Mouse (Mus musculus): Measurements from ENCODE around the gene Grin2d. TPM values are rescaled to one million over a fixed set of nuclear protein-coding genes. Genes with fewer than 3 reads are reported as not detected.

Gene Grin2d
- polyA plus RNA-seq, 1 experiment from 2014 or later = 0.66 TPM

DNA sequence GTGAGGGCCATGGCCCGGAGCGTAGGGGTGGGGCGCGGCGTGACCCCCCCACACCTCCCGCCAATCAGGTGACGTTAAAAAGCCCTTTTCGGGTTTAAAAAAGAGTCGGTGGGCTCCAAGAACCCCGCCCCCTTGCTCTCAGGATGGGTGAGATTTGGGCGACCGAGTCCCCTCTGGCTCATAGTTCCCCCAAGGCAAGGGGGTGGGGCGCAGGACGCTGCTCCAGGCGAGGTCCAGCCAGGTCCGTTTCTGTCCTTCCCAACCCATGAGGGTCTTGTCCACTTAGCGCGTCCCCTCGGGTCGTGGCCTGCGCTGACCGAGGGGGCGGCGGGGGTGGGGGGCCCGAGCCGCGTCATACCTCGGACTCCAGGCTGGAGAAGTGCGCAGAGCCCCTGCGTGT is 45.8 kb downstream of the Grin2d start:
- peak overlapping the region; percentile 46 for H3K4me3 ChIP-seq (ENCODE audit: low read depth, low read length)
- H3K27me3 ChIP-seq (replicated peaks; ENCODE audit: control insufficient read depth, insufficient read depth, low read length) = peaks cover 37% of the 10 kb centered on the region
- no peaks in the 10 kb centered on the region for H3K9me3 ChIP-seq (ENCODE audit: control insufficient read depth)
- H3K9ac ChIP-seq (ENCODE audit: low read depth, low read length) = no peak overlapping the region
- TF ChIP-seq CTCF (IDR thresholded peaks at IDR 0.05; ENCODE audit: low read depth) = no peak
- no peak overlapping the region for H3K27ac ChIP-seq (ENCODE audit: low read depth, low read length)
- ATAC-seq = no peak
- no peaks in the 10 kb centered on the region; the same call in 1 of the 2 replicates for H3K4me1 ChIP-seq (replicated peaks; ENCODE audit: control insufficient read depth, insufficient read depth, low read length)
- 14% methylated on average over 30 of the region's 30 CpGs for WGBS
- peaks cover 16% of the 10 kb centered on the region for H3K36me3 ChIP-seq (ENCODE audit: control insufficient read depth, insufficient read depth)
- H3K4me2 ChIP-seq (replicated peaks; ENCODE audit: low read depth) = peak overlapping the region; percentile 74

DNA sequence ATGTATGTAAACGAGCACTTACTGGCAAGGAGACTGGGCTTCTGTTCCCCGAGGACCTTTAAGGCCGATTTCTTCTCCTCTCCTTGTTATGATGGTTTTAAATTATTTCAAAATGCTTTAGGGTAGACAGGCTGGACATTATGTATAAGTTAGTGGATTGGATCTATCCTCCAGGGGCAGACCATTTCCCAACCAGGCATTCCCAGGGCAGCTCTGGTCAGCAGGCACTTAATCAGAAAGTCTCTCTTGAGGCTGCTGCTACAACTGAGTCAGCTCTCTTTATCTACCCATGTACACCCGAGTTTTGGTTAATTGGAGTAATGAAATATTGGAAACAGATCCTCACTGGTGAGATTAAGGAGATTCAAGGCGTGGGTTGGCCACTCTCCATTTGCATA is 47.1 kb downstream of the Grin2d start:
- peak overlapping the region; percentile 88 for H3K4me2 ChIP-seq (replicated peaks; ENCODE audit: low read depth)
- WGBS = 19% methylated on average over 5 of the region's 5 CpGs
- H3K36me3 ChIP-seq (ENCODE audit: control insufficient read depth, insufficient read depth) = peaks cover 29% of the 10 kb centered on the region
- peak; percentile 11; the same call in 1 of the 2 replicates for ATAC-seq
- no peak overlapping the region for H3K27ac ChIP-seq (ENCODE audit: low read depth, low read length)
- H3K4me3 ChIP-seq (ENCODE audit: low read depth, low read length) = peak overlapping the region; percentile 93
- H3K9me3 ChIP-seq (ENCODE audit: control insufficient read depth) = no peaks in the 10 kb centered on the region
- H3K9ac ChIP-seq (ENCODE audit: low read depth, low read length) = no peak overlapping the region
- peaks cover 37% of the 10 kb centered on the region for H3K27me3 ChIP-seq (replicated peaks; ENCODE audit: control insufficient read depth, insufficient read depth, low read length)
- no peak for TF ChIP-seq CTCF (IDR thresholded peaks at IDR 0.05; ENCODE audit: low read depth)
- H3K4me1 ChIP-seq (replicated peaks; ENCODE audit: control insufficient read depth, insufficient read depth, low read length) = no peaks in the 10 kb centered on the region; the same call in 1 of the 2 replicates

DNA sequence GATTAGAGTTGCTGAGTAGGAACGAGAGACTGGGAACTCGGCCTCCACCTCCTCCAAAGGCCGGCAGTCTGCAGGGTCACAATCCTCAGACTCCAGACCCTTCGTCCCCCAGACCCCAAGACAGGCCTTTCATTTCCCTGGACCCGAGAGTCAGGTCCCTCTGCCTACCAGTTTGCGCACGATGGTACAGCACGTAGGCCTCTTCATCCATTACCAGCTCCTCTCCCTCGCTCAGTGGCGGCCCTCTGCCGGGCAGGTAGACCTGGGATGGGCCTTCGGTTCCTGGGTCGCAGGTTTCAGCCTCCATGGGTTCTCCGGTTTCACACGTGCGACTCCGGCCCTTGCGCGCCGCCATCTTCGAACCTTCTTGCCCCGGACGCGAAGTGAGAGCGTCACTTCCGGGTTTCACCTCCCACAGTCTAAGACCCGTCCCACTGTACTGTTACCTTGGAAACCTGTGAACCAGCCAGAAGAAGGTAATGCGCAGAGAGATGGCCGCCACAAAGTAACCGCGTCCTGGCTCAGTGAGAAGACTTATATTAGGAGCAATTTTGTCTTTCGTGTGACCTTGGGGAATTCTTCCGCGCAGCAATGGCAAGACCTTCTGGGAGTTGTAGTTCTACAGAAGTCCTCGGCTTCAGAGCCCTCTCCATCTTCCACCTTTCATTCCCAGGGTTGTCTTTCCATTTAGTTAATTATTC is 47.6 kb downstream of the Grin2d start, which contains the start of gene Grwd1:
TSS of gene Grwd1 (minus strand) at position 518 of the 701 bp plus-strand sequence.
- H3K4me1 ChIP-seq (replicated peaks; ENCODE audit: control insufficient read depth, insufficient read depth, low read length) = no peaks in the 10 kb centered on the region; the same call in 1 of the 2 replicates
- peak within 1 kb of the TSS; percentile 57 for H3K9ac ChIP-seq (ENCODE audit: low read depth, low read length)
- no peaks in the 10 kb centered on the region for H3K9me3 ChIP-seq (ENCODE audit: control insufficient read depth)
- no peak within 1 kb of the TSS; the same call in 1 of the 2 replicates for H3K27ac ChIP-seq (ENCODE audit: low read depth, low read length)
- H3K27me3 ChIP-seq (replicated peaks; ENCODE audit: control insufficient read depth, insufficient read depth, low read length) = peaks cover 37% of the 10 kb centered on the region
- peak; percentile 21; the same call in 1 of the 2 replicates for TF ChIP-seq CTCF (IDR thresholded peaks at IDR 0.05; ENCODE audit: low read depth)
- peak within 1 kb of the TSS; percentile 93 for H3K4me3 ChIP-seq (ENCODE audit: low read depth, low read length)
- ATAC-seq = peak; percentile 81
- peaks cover 35% of the 10 kb centered on the region for H3K36me3 ChIP-seq (ENCODE audit: control insufficient read depth, insufficient read depth)
- peak within 1 kb of the TSS; percentile 88 for H3K4me2 ChIP-seq (replicated peaks; ENCODE audit: low read depth)
- under 1% methylated on average over 35 of the region's 35 CpGs for WGBS

DNA sequence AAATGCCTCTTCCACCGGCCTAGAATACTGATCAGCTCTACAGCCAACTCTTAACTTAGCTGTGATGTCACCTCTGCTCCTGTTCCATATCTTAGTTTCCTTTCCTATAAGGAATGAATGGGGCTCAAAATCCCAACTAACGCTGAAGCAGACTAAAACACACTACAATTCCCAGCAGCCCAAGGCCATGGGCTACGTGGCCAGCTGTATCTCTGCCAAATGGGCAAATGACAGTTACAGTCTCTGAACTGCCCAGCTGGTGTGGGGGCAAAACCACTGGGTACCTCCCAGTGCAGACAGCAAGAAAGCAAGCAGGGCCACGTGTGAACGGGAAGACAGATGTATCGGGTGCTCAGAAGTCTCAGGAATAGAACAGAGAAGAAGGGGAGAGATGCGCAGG is 51.5 kb downstream of the Grin2d start:
- H3K27ac ChIP-seq (ENCODE audit: low read depth, low read length) = no peak overlapping the region
- H3K9ac ChIP-seq (ENCODE audit: low read depth, low read length) = no peak overlapping the region
- 90% methylated on average over 7 of the region's 7 CpGs for WGBS
- peaks cover 5% of the 10 kb centered on the region; the same call in 1 of the 2 replicates for H3K27me3 ChIP-seq (replicated peaks; ENCODE audit: control insufficient read depth, insufficient read depth, low read length)
- H3K4me3 ChIP-seq (ENCODE audit: low read depth, low read length) = no peak overlapping the region
- no peak overlapping the region for H3K4me2 ChIP-seq (replicated peaks; ENCODE audit: low read depth)
- H3K4me1 ChIP-seq (replicated peaks; ENCODE audit: control insufficient read depth, insufficient read depth, low read length) = no peaks in the 10 kb centered on the region
- H3K9me3 ChIP-seq (ENCODE audit: control insufficient read depth) = no peaks in the 10 kb centered on the region
- peaks cover 42% of the 10 kb centered on the region for H3K36me3 ChIP-seq (ENCODE audit: control insufficient read depth, insufficient read depth)
- ATAC-seq = no peak
- TF ChIP-seq CTCF (IDR thresholded peaks at IDR 0.05; ENCODE audit: low read depth) = no peak

DNA sequence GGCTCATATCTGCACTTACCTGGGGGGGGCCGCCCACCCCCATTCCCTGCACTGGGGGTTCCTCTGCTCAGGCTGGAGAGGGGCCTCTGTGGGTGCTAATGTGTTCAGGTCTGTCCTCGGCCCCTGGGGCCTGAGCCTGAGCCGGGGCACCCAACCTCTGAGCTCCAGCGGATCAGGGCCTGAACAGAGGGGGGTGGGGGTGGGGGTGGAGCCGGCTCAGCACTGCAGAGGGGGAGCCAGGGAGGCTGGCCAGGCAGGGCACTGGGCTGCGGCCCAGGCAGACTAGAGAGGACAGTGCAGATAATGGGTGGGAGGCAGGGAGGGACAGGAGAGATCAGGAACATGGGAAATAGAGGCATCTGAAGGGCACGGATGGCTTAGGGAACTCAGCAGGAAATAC is 53.6 kb downstream of the Grin2d start, which contains the start of gene Kcnj14:
TSS of gene Kcnj14 (minus strand) at position 185 of the 400 bp plus-strand sequence.
- Histone ChIP-seq H3K27ac (ENCODE audit: low read depth, low read length) (no peak within 1 kb of the TSS), H3K9me3 (ENCODE audit: control insufficient read depth) (no peaks in the 10 kb centered on the region), H3K4me1 (replicated peaks; ENCODE audit: control insufficient read depth, insufficient read depth, low read length) (no peaks in the 10 kb centered on the region), H3K4me3 (ENCODE audit: low read depth, low read length) (no peak within 1 kb of the TSS), H3K27me3 (replicated peaks; ENCODE audit: control insufficient read depth, insufficient read depth, low read length) (no peaks in the 10 kb centered on the region), H3K36me3 (ENCODE audit: control insufficient read depth, insufficient read depth) (peaks cover 42% of the 10 kb centered on the region), H3K4me2 (replicated peaks; ENCODE audit: low read depth) (no peak within 1 kb of the TSS), H3K9ac (ENCODE audit: low read depth, low read length) (no peak within 1 kb of the TSS)
- WGBS = 69% methylated on average over 7 of the region's 7 CpGs
- TF ChIP-seq CTCF (IDR thresholded peaks at IDR 0.05; ENCODE audit: low read depth) = no peak
- no peak for ATAC-seq

DNA sequence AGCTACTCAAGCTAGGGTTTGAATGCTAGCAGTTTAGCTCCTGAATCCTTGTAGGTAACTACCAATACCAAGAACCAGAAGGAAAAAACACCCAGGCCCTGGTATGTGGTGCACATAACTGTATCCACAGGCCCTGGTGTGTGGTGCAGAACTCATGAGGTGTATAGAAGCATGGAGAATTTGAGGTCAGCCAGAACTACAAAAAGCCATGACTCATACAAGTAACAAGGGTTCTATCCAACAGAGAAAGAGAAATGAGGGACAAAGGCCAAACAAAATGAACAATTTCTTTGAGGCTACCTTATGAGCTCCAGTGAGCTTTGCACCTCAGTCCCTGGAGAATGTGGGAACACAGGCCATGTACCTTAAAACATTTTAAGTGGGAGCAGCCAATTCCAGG is 57.3 kb downstream of the Grin2d start:
- Histone ChIP-seq H3K4me1 (replicated peaks; ENCODE audit: control insufficient read depth, insufficient read depth, low read length) (no peaks in the 10 kb centered on the region), H3K4me3 (ENCODE audit: low read depth, low read length) (no peak overlapping the region), H3K4me2 (replicated peaks; ENCODE audit: low read depth) (no peak overlapping the region), H3K27ac (ENCODE audit: low read depth, low read length) (no peak overlapping the region), H3K9ac (ENCODE audit: low read depth, low read length) (no peak overlapping the region), H3K27me3 (replicated peaks; ENCODE audit: control insufficient read depth, insufficient read depth, low read length) (no peaks in the 10 kb centered on the region), H3K9me3 (ENCODE audit: control insufficient read depth) (no peaks in the 10 kb centered on the region), H3K36me3 (ENCODE audit: control insufficient read depth, insufficient read depth) (peaks cover 11% of the 10 kb centered on the region)
- no peak for ATAC-seq
- no peak for TF ChIP-seq CTCF (IDR thresholded peaks at IDR 0.05; ENCODE audit: low read depth)
